Mouse (Mus musculus) myocyte (in vitro differentiated cells): ENCODE results near the gene Fam166a.

Source experiments
- CEBPB ChIP-seq: IDR thresholded peaks from 2 replicates; pipeline ENCODE4 v1.6.1; 2011; ENCODE audit warnings: mild to moderate bottlenecking, moderate library complexity; ENCODE audit not compliant: poor library complexity, insufficient read depth, severe bottlenecking
- E2F4 ChIP-seq: IDR thresholded peaks from one replicate; pipeline ENCODE4 v1.6.1; 2011; ENCODE audit warnings: mild to moderate bottlenecking, control low read depth, moderate library complexity; ENCODE audit not compliant: insufficient read depth
- MAX ChIP-seq: IDR thresholded peaks from one replicate; pipeline ENCODE4 v1.6.1; 2011; ENCODE audit warnings: low read depth, mild to moderate bottlenecking, control low read depth
- POLR2A ChIP-seq: IDR thresholded peaks from one replicate; pipeline ENCODE4 v1.6.1; 2011; ENCODE audit warnings: low read depth, mild to moderate bottlenecking, control low read depth, moderate library complexity; ENCODE audit not compliant: insufficient read length
- POLR2AphosphoS2 ChIP-seq: IDR thresholded peaks from one replicate; pipeline ENCODE4 v1.6.1; 2011; ENCODE audit warnings: low read depth, control low read depth; ENCODE audit not compliant: insufficient read length
- REST ChIP-seq: IDR thresholded peaks from one replicate; pipeline ENCODE4 v1.6.1; 2011; ENCODE audit warnings: mild to moderate bottlenecking, control low read depth, moderate library complexity; ENCODE audit not compliant: insufficient read depth, insufficient read length
- USF1 ChIP-seq: IDR thresholded peaks from one replicate; pipeline ENCODE4 v1.6.1; 2011; ENCODE audit warnings: low read depth, mild to moderate bottlenecking, control low read depth, moderate library complexity

GRCm38 (mm10) chr2:25214444-25214843 is 4.1 kb upstream of the Fam166a start, which contains the start of gene Stpg3:
- TF ChIP-seq POLR2AphosphoS2 (no peak), E2F4 (no peak), POLR2A (no peak), REST (no peak), USF1 (no peak), MAX (no peak), CEBPB (no peak)
